Mouse (Mus musculus) lung, adult 2 months (tissue): ENCODE results near the gene Icam5.

ENCODE experiments used
- CTCF ChIP-seq: fragments of 200-500 bp; IDR thresholded peaks from 2 replicates; pipeline ENCODE4 v1.5.1; 2011; ENCODE audit warnings: mild to moderate bottlenecking, low read length, control low read depth; ENCODE audit not compliant: insufficient read depth
- POLR2A ChIP-seq: fragments of 200-500 bp; IDR thresholded peaks from 2 replicates; pipeline ENCODE4 v1.6.1; 2011; ENCODE audit warnings: low read depth, mild to moderate bottlenecking, control low read depth, low read length, borderline replicate concordance; ENCODE audit errors: extremely low read depth

- no peak for TF ChIP-seq CTCF
- TF ChIP-seq POLR2A: no peak
These were observed 31.1 kb downstream of the Icam5 start for GRCm38 (mm10) chr9:21062928-21063327.
